Mouse (Mus musculus) embryonic fibroblast, embryonic 13.5 days (primary cell): ENCODE results near the gene Srp68. TPM values are rescaled to one million over a fixed set of nuclear protein-coding genes. Genes with fewer than 3 reads are reported as not detected.
A peak's percentile ranks its signal among the peaks of the same experiment; 100 is the strongest.

ENCODE experiments used
- H3K27ac ChIP-seq: 2 replicates; pipeline ENCODE4 v1.5.1; 2012; ENCODE audit warnings: low read length, control low read depth, inconsistent platforms; ENCODE audit not compliant: insufficient read depth
- H3K4me1 ChIP-seq: 2 replicates; pipeline ENCODE4 v1.6.1; 2011; ENCODE audit warnings: low read length; ENCODE audit not compliant: control insufficient read depth, insufficient read depth
- H3K4me3 ChIP-seq: 2 replicates; pipeline ENCODE4 v1.5.1; 2011; ENCODE audit warnings: mild to moderate bottlenecking, control low read depth, low read length; ENCODE audit not compliant: insufficient read depth
- CTCF ChIP-seq: IDR thresholded peaks from 2 replicates; pipeline ENCODE4 v1.5.1; 2011; ENCODE audit warnings: mild to moderate bottlenecking, control low read depth, low read length, moderate library complexity, borderline replicate concordance; ENCODE audit not compliant: insufficient read depth
- POLR2A ChIP-seq: IDR thresholded peaks from 2 replicates; pipeline ENCODE4 v1.6.1; 2011; ENCODE audit warnings: low read depth, mild to moderate bottlenecking, control low read depth, low read length, moderate library complexity
- polyA plus RNA-seq: library from polyadenylated mRNA; stranded (reverse); fragments of >200 nt; gene quantifications from 2 replicates; pipeline ENCODE4 v1.2.4, GENCODE M21; 2011; ENCODE audit warnings: low read depth; ENCODE audit not compliant: missing spikeins, insufficient read length

Srp68 gene
- polyA plus RNA-seq, 1 experiment = 71.4 TPM

GRCm38 (mm10) chr11:116198132-116198531 lies 75.9 kb downstream of the Srp68 start:
- TF ChIP-seq CTCF (no peak), POLR2A (no peak)
- no peaks in the 10 kb centered on the region; the same call in none of the 2 replicates for H3K4me1 ChIP-seq

GRCm38 (mm10) chr11:116197584-116197906 lies 76.5 kb downstream of the Srp68 start:
- Histone ChIP-seq H3K4me3 (peak overlapping the region; percentile 42), H3K27ac (no peak overlapping the region), H3K4me1 (no peaks in the 10 kb centered on the region; the same call in none of the 2 replicates)
- no peak for TF ChIP-seq CTCF
- no peak for TF ChIP-seq POLR2A

More at GRCm38 (mm10) chr11:116198132-116198531, 75.9 kb downstream of the Srp68 start:
- Histone ChIP-seq H3K27ac (peak overlapping the region; percentile 6), H3K4me3 (peak overlapping the region; percentile 81)

GRCm38 (mm10) chr11:116196866-116197583 lies 77.0 kb downstream of the Srp68 start:
- TF ChIP-seq CTCF (no peak), POLR2A (no peak)
- Histone ChIP-seq H3K27ac (no peak overlapping the region), H3K4me3 (peak overlapping the region; percentile 42), H3K4me1 (no peaks in the 10 kb centered on the region; the same call in none of the 2 replicates)

GRCm38 (mm10) chr11:116196336-116196735 lies 77.7 kb downstream of the Srp68 start:
- no peak for TF ChIP-seq POLR2A
- TF ChIP-seq CTCF = no peak
- H3K27ac ChIP-seq = no peak overlapping the region
- H3K4me3 ChIP-seq = no peak overlapping the region
- no peaks in the 10 kb centered on the region; the same call in none of the 2 replicates for H3K4me1 ChIP-seq

- Histone ChIP-seq H3K27ac (no peak overlapping the region), H3K4me1 (no peaks in the 10 kb centered on the region; the same call in none of the 2 replicates), H3K4me3 (no peak overlapping the region)
- TF ChIP-seq CTCF (no peak), POLR2A (no peak)
Observed at GRCm38 (mm10) chr11:116195252-116195651, 78.8 kb downstream of the Srp68 start.

Other genes starting within 250 kb of the Srp68 start
- 339 and 513 TPM in 2 replicates for gene H3f3b, start 246.3 kb downstream of the Srp68 start, polyA plus RNA-seq
- 16.9 and 18.8 TPM in 2 replicates for gene Unk, start 243.9 kb downstream of the Srp68 start, polyA plus RNA-seq
- gene Unc13d, start 196.3 kb downstream of the Srp68 start, polyA plus RNA-seq = not detected in 2 replicates
- gene Wbp2, start 187.2 kb downstream of the Srp68 start, polyA plus RNA-seq = 55.1 and 63.8 TPM in 2 replicates
- 21.5 and 25.1 TPM in 2 replicates for gene Trim47, start 147.0 kb downstream of the Srp68 start, polyA plus RNA-seq
- gene Trim65, start 143.1 kb downstream of the Srp68 start, polyA plus RNA-seq = 2.8 and 2.9 TPM in 2 replicates
- gene Mrpl38, start 135.3 kb downstream of the Srp68 start, polyA plus RNA-seq = 31.6 and 32.5 TPM in 2 replicates
- gene Fbf1, start 106.1 kb downstream of the Srp68 start, polyA plus RNA-seq = 34.5 and 42.3 TPM in 2 replicates
- 9.8 and 16.3 TPM in 2 replicates for gene Ten1, start 75.4 kb downstream of the Srp68 start, polyA plus RNA-seq
- 51.3 and 54.3 TPM in 2 replicates for gene Acox1, start 75.2 kb downstream of the Srp68 start, polyA plus RNA-seq
- gene Evpl, start 36.1 kb downstream of the Srp68 start, polyA plus RNA-seq = 0.16 TPM in 1 of 2 replicates, not detected in the other
- gene Galr2, start 6.7 kb upstream of the Srp68 start, polyA plus RNA-seq = not detected in 2 replicates
- gene Exoc7, start 33.0 kb upstream of the Srp68 start, polyA plus RNA-seq = 54.1 and 60.1 TPM in 2 replicates
- 0.98 TPM in 1 of 2 replicates, not detected in the other for gene Foxj1, start 61.2 kb upstream of the Srp68 start, polyA plus RNA-seq
- 18.2 and 23.2 TPM in 2 replicates for gene Rnf157, start 138.8 kb upstream of the Srp68 start, polyA plus RNA-seq
- gene Ubald2, start 159.9 kb upstream of the Srp68 start, polyA plus RNA-seq = 57.3 and 62.3 TPM in 2 replicates
- gene Qrich2, start 192.0 kb upstream of the Srp68 start, polyA plus RNA-seq = not detected in 2 replicates
- 103 and 112 TPM in 2 replicates for gene Prpsap1, start 220.0 kb upstream of the Srp68 start, polyA plus RNA-seq